Mouse (Mus musculus): ENCODE measurements around the gene Arhgap19. TPM values are rescaled to one million over a fixed set of nuclear protein-coding genes. Genes with fewer than 3 reads are reported as not detected.

Gene Arhgap19
- polyA plus RNA-seq, 1 experiment from 2014 or later = 37.6 TPM

DNA sequence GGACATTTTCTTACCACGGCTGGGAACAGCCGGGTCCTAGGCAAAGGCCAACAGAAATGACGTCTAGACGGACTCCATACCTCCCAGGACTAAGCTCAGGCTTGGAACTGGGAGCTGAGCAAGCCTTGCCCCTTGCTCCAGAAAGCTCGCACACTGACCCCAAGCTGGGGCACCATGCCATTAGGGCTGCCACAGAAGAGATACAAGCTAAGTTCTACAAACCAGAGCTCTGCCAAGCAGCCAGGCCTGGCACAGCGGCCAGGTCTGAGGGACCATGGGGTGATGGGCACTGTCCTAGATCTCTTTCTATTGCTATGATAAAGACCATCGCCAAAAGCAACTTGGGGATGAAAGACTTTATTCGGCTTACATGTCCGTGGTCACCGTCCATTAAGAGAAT lies 10.7 kb upstream of the Arhgap19 start:
- no peak for ATAC-seq
- Histone ChIP-seq H3K4me3 (no peak overlapping the region), H3K9ac (no peak overlapping the region), H3K27me3 (replicated peaks) (no peaks in the 10 kb centered on the region), H3K27ac (no peak overlapping the region), H3K9me3 (replicated peaks) (no peaks in the 10 kb centered on the region), H3K36me3 (no peaks in the 10 kb centered on the region), H3K4me1 (peaks cover 53% of the 10 kb centered on the region), H3K4me2 (no peak overlapping the region)
- 80% methylated on average over 10 of the region's 10 CpGs for WGBS (ENCODE audit: insufficient replicate concordance)

DNA sequence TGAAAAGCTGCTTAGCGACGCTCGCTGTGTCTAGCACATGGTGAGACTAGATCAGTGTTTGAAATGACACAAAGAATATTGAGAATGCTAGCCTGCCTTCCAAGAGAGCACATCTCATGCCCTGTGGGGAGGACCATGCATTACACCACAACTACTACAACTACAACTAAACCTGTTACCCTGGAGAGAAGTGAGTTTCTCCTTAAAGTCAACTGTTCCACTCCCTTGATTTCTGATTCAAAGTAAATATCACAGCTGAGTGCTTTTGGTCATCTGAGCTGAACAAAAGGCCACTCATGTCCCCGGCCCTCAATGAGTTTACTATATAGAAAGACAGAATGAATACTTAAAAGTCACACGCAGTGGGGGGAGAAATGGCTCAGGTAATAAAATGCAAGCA lies 8.2 kb upstream of the Arhgap19 start:
- peaks cover 53% of the 10 kb centered on the region for H3K4me1 ChIP-seq
- WGBS (ENCODE audit: insufficient replicate concordance) = 86% methylated on average over 5 of the region's 5 CpGs
- ATAC-seq = no peak

DNA sequence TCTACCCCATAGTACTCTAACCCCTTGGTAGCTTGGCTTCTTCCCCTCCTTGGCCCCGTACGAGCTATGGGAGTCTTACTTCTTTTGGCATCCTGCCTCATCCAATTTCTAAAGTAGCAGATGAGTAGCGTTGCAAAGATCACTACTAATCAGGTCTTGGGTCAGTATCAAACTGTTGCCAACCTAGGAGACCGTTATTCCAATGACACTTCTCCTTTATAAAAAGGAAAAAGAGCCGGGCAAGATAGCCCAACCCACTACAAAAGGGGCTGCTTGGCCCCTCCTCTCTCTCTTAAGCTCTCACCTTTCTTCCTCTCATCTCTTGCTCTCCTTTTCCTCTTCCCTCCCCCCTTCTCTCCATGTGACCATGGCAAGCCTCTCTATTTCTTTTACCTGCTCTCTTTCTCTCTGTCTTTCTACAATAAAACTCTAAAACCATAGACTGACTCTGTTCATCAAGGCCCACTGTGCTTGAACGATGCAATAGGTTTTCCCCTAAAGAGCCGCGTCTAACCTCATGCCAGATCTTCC lies 6.3 kb upstream of the Arhgap19 start:
- H3K4me2 ChIP-seq = peak overlapping the region; percentile 54
- peak overlapping the region; percentile 84 for H3K27ac ChIP-seq
- H3K9me3 ChIP-seq (replicated peaks) = peaks cover 6% of the 10 kb centered on the region
- 0 out of 2 replicates have a peak overlapping the region, but pooled peaks have one; percentile 42 for H3K9ac ChIP-seq
- H3K36me3 ChIP-seq = peaks cover 4% of the 10 kb centered on the region; the same call in 1 of the 2 replicates
- no peak; the same call in 1 of the 2 replicates for ATAC-seq
- peaks cover 46% of the 10 kb centered on the region for H3K4me1 ChIP-seq
- H3K27me3 ChIP-seq (replicated peaks) = no peaks in the 10 kb centered on the region
- 57% methylated on average over 8 of the region's 8 CpGs for WGBS (ENCODE audit: insufficient replicate concordance)
- no peak overlapping the region for H3K4me3 ChIP-seq

More for the DNA sequence above, 8.2 kb upstream of the Arhgap19 start:
- peaks cover 6% of the 10 kb centered on the region for H3K9me3 ChIP-seq (replicated peaks)
- no peak overlapping the region for H3K4me3 ChIP-seq
- H3K4me2 ChIP-seq = no peak overlapping the region
- no peak overlapping the region for H3K27ac ChIP-seq
- H3K9ac ChIP-seq = no peak overlapping the region
- H3K27me3 ChIP-seq (replicated peaks) = no peaks in the 10 kb centered on the region
- H3K36me3 ChIP-seq = peaks cover 4% of the 10 kb centered on the region; the same call in 1 of the 2 replicates

DNA sequence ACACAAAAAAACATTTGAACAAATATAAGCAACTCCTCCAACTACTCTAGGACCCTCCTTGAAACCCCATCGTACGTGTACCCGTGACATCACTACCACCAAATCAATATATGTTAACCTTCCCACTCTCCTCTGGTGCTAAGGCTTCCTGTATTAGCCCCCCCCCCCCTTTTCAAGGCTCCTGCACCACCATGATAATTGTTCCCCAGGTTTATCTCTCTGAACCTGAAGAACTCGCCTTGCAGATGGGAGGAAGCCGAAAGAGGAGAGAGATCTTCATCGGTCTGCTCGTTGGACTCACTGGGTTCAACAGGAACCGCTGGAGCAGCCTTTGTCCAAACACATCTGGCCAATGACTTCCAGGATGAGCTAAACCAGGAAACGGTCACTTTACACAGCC lies 5.7 kb upstream of the Arhgap19 start:
- Histone ChIP-seq H3K9me3 (replicated peaks) (peaks cover 6% of the 10 kb centered on the region), H3K4me2 (peak overlapping the region; percentile 54), H3K9ac (peak overlapping the region; percentile 42), H3K4me1 (peaks cover 46% of the 10 kb centered on the region), H3K4me3 (no peak overlapping the region), H3K27me3 (replicated peaks) (no peaks in the 10 kb centered on the region), H3K27ac (peak overlapping the region; percentile 84), H3K36me3 (peaks cover 4% of the 10 kb centered on the region; the same call in 1 of the 2 replicates)
- ATAC-seq = peak; percentile 86
- 22% methylated on average over 9 of the region's 9 CpGs for WGBS (ENCODE audit: insufficient replicate concordance)

DNA sequence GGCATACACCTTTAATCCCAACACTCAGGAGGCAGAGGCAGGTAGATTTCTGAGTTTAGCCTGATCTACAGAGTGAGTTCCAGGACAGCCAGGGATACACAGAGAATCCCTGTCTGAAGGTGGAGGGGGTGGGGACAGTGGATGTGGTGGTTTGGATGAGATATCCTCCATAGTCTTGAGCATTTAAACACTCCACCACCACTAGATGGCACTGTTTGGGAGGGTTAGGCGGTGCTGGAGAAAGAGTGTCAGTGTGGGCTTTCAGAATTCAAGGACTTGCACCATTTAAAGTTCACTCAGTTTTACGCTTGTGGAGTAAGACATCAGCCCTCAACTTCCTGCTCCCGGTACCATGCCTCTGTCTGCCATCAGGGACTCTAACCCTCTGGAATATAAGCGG lies 4.0 kb upstream of the Arhgap19 start:
- peaks cover 6% of the 10 kb centered on the region for H3K9me3 ChIP-seq (replicated peaks)
- H3K36me3 ChIP-seq = peaks cover 4% of the 10 kb centered on the region; the same call in 1 of the 2 replicates
- no peak overlapping the region for H3K4me2 ChIP-seq
- H3K9ac ChIP-seq = no peak overlapping the region
- H3K4me1 ChIP-seq = peaks cover 48% of the 10 kb centered on the region
- H3K4me3 ChIP-seq = no peak overlapping the region
- no peak for ATAC-seq
- H3K27ac ChIP-seq = no peak overlapping the region
- 90% methylated on average over 4 of the region's 4 CpGs for WGBS (ENCODE audit: insufficient replicate concordance)
- H3K27me3 ChIP-seq (replicated peaks) = no peaks in the 10 kb centered on the region

DNA sequence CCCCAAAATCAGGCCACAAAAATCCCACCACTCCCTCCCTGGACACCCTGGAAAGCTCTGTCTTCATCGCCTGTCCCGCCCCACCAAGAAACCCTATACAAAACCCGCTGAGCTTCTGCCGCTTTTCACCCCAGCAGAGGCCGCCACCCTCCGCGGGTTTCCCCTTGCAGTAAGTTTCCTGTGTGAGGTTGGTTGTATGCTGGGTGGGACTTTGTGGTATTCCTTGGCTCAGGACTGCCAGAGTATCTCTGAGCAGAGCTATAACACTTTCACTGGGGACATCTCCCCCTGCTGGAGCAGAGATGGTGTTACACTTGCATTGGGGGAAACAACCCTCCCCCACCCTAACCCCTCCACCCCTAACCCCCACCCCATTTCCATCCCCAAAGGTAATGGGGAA lies 1.5 kb upstream of the Arhgap19 start:
- H3K4me2 ChIP-seq = no peak overlapping the region
- peaks cover 54% of the 10 kb centered on the region for H3K4me1 ChIP-seq
- H3K4me3 ChIP-seq = no peak overlapping the region
- no peak for ATAC-seq
- no peaks in the 10 kb centered on the region for H3K27me3 ChIP-seq (replicated peaks)
- H3K36me3 ChIP-seq = peaks cover 4% of the 10 kb centered on the region; the same call in 1 of the 2 replicates
- peaks cover 6% of the 10 kb centered on the region for H3K9me3 ChIP-seq (replicated peaks)
- WGBS (ENCODE audit: insufficient replicate concordance) = 41% methylated on average over 7 of the region's 7 CpGs
- H3K9ac ChIP-seq = no peak overlapping the region
- H3K27ac ChIP-seq = 0 out of 2 replicates have a peak overlapping the region, but pooled peaks have one; percentile 48

DNA sequence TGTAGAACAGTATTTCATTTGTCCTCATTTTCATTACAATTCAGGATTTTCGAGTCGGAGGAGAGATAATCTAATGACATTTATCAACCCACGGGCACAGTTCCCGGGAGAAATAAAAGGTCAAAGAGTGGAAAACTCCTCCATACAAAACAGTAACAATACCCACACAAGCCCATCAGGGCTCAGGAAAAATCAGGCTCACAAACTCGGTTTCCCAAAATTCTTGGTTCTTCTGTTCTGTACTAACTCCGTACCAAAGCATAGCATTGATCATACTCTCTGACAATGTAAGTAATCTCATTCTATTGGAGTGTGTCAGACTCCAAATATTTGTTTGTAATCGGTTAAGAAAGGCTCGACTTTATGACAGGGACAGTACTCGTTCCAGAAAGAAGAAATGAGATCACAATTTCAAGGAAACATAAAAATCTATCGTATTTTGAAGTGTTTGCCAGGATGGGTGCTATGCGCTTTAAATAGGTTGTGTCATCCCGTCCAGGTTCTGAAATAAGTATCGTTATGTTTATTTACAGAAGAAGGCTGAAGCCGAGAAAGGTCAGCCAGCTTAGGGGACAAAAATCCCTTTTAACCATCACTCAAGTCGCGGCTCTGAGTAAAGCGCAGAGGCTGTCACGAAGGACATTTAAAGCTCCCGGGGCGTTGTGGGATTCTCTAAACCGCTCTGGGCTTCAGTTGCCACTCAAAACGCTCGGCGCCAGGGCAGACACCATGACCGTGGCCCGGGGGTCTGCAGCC lies 683 bp downstream of the Arhgap19 start:
- Histone ChIP-seq H3K4me2 (peak overlapping the region; percentile 65), H3K27me3 (replicated peaks) (no peaks in the 10 kb centered on the region), H3K36me3 (peaks cover 16% of the 10 kb centered on the region), H3K4me1 (peaks cover 53% of the 10 kb centered on the region), H3K9me3 (replicated peaks) (peaks cover 6% of the 10 kb centered on the region), H3K9ac (peak overlapping the region; percentile 96), H3K27ac (peak overlapping the region; percentile 89), H3K4me3 (peak overlapping the region; percentile 99)
- no peak for ATAC-seq
- WGBS (ENCODE audit: insufficient replicate concordance) = 3% methylated on average over 26 of the region's 26 CpGs

DNA sequence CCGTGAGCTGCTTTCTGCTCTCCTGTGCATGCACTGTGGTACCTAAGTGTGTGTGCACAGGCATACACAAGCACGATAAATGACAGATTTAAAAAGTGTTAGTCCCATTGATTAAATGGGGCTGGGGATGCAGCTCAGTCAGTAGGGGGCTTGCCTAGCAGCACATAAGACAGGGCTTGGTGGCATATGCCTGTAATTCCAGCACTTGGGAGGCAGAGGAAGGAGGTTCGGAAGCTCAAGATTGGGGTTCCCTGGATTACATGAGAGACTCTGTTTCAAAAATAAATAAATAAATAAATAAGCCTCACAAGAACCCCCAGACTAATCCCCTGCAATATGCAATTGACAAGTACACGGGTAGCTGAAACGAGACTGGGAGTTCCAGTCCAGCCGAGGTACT lies 1.4 kb downstream of the Arhgap19 start:
- H3K27ac ChIP-seq = no peak overlapping the region
- H3K4me1 ChIP-seq = peaks cover 59% of the 10 kb centered on the region
- peaks cover 12% of the 10 kb centered on the region for H3K36me3 ChIP-seq

DNA sequence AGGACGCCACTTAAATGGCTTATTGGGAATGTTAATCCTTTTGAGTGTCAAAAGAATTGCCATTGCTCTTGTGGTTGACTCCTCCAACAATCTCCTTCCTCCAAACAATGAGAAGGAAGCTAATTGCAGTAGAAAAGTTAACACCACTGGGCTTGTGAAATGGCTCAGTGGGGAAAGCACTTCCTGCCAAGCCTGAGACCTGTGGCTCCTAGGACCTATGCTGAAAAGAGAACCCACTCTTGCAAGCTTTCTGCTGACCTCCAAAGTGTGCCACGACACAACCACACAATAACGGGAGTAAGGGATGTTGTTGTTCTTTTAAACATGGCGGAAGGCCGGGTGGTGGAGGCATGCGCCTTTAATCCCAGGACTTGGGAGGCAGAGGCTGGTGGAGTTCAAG lies 4.3 kb downstream of the Arhgap19 start:
- Histone ChIP-seq H3K27ac (no peak overlapping the region), H3K4me2 (no peak overlapping the region)

More for the DNA sequence above, 1.4 kb downstream of the Arhgap19 start:
- no peaks in the 10 kb centered on the region for H3K27me3 ChIP-seq (replicated peaks)
- WGBS (ENCODE audit: insufficient replicate concordance) = 55% methylated on average over 6 of the region's 6 CpGs
- H3K9me3 ChIP-seq (replicated peaks) = no peaks in the 10 kb centered on the region
- H3K9ac ChIP-seq = peak overlapping the region; percentile 96
- peak overlapping the region; percentile 65 for H3K4me2 ChIP-seq
- H3K4me3 ChIP-seq = peak overlapping the region; percentile 99
- no peak for ATAC-seq

DNA sequence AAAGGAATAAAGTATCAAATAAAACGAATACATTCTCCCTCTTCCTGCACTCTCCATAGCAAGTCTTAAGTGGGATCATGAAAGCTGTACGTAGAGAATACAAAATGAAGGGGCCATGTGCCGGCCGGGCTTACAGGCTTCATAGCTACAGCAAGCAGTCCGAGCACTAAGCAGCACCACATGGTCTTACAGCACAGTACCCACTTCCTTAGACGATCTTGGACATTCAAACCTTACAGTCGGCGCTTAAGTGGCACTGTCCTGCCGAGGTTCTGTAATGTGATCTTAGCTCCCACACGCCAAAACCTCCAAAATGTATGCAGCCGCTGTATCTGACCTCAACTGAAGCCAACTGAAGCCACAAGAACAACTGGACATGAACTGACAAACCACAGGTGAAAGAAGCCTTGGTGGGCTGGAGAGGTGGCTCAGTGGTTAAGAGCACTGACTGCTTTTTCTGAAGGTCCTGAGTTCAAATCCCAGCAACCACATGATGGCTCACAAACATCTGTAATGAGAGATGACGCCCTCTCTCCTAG lies 5.0 kb downstream of the Arhgap19 start:
- peaks cover 13% of the 10 kb centered on the region for H3K36me3 ChIP-seq
- no peak overlapping the region for H3K4me2 ChIP-seq
- peaks cover 69% of the 10 kb centered on the region for H3K4me1 ChIP-seq
- no peaks in the 10 kb centered on the region for H3K27me3 ChIP-seq (replicated peaks)
- no peak overlapping the region for H3K9ac ChIP-seq
- ATAC-seq = no peak
- H3K9me3 ChIP-seq (replicated peaks) = no peaks in the 10 kb centered on the region
- H3K27ac ChIP-seq = no peak overlapping the region
- H3K4me3 ChIP-seq = no peak overlapping the region
- 63% methylated on average over 12 of the region's 12 CpGs for WGBS (ENCODE audit: insufficient replicate concordance)

More for the DNA sequence above, 4.3 kb downstream of the Arhgap19 start:
- Histone ChIP-seq H3K4me1 (peaks cover 73% of the 10 kb centered on the region), H3K4me3 (no peak overlapping the region), H3K27me3 (replicated peaks) (no peaks in the 10 kb centered on the region), H3K9me3 (replicated peaks) (no peaks in the 10 kb centered on the region), H3K9ac (no peak overlapping the region), H3K36me3 (peaks cover 12% of the 10 kb centered on the region)
- ATAC-seq = no peak
- WGBS (ENCODE audit: insufficient replicate concordance) = 63% methylated on average over 6 of the region's 6 CpGs

DNA sequence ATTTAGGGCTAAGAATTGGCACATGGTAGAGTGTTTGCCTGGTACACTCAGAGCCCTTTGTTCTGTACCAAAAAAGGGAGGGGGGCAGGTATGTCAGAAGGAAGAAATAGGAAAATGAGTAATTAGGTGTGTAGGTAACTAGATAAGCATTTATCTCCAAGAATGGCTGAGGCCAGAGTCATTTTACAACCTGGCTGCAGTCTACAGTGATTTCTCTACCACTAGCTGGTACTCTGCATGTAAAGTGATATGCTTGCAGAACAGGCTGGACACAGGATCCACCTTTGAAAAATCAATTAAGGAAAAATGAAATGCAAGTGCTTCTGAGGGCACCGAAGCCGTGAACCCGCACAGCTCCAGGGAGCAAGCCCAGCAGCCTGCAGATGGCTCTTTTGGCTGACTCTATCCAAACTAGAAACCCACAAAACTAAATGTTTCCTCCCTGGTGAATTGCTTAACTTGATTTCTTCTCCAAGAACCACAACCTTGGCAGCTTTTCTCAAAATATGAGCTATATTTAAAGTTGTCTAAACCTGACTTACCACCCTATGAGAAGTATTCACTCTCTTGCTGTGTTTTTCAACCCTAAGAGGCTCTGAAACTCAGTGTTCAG lies 5.6 kb downstream of the Arhgap19 start:
- Histone ChIP-seq H3K9me3 (replicated peaks) (no peaks in the 10 kb centered on the region), H3K36me3 (peaks cover 19% of the 10 kb centered on the region), H3K4me3 (no peak overlapping the region), H3K9ac (no peak overlapping the region), H3K4me1 (peaks cover 69% of the 10 kb centered on the region), H3K4me2 (no peak overlapping the region), H3K27ac (no peak overlapping the region), H3K27me3 (replicated peaks) (no peaks in the 10 kb centered on the region)
- WGBS (ENCODE audit: insufficient replicate concordance) = 70% methylated on average over 3 of the region's 3 CpGs
- ATAC-seq = no peak

DNA sequence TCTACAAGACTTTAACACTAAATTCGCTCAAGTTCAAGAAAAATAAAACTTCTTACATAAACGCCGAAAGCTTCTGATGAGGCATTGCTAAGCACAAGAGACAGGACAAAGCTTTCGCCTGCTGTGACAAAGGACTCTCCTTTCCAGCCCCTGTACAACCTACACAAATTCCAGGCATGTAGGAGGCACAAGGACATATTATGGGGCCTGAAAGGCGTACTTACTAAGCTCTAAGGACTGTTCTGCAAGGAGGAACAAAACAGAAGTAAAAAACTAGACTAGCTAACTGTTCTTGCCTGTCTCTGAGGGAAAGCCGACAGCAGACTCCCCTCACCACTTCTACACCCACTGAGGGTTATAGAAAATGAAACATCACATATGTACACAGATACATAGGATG lies 6.9 kb downstream of the Arhgap19 start:
- Histone ChIP-seq H3K36me3 (peaks cover 31% of the 10 kb centered on the region), H3K27ac (no peak overlapping the region), H3K4me2 (no peak overlapping the region), H3K27me3 (replicated peaks) (no peaks in the 10 kb centered on the region), H3K9me3 (replicated peaks) (no peaks in the 10 kb centered on the region), H3K9ac (no peak overlapping the region), H3K4me1 (peaks cover 59% of the 10 kb centered on the region), H3K4me3 (no peak overlapping the region)
- WGBS (ENCODE audit: insufficient replicate concordance) = 84% methylated on average over 6 of the region's 6 CpGs
- no peak for ATAC-seq
